ENCODE assay signal across 30 mouse cellular contexts in genomic region chr19:37726585-37726984, GRCm38 (mm10). TPM values are rescaled to one million over a fixed set of nuclear protein-coding genes. Genes with fewer than 3 reads are reported as not detected.
"Had no signal": no experiment of that assay in that cellular context is flagged by ENCODE, and none has a peak within 500 bp of the region (broad histone marks: within the 10 kb centered on the region; RNA-seq: fewer than 3 reads in every experiment).

No protein-coding gene starts in this region.

- H3K4me1 ChIP-seq: heart, embryonic 13.5 days; heart, embryonic 15.5 days; hindbrain, embryonic 10.5 days; hindbrain, embryonic 12.5 days; intestine, embryonic 15.5 days; limb, embryonic 12.5 days; liver, embryonic 13.5 days; liver, embryonic 15.5 days had no signal

- H3K9ac ChIP-seq: heart, embryonic 13.5 days; heart, embryonic 15.5 days; hindbrain, embryonic 12.5 days; hindbrain, embryonic 14.5 days; intestine, embryonic 15.5 days; limb, embryonic 12.5 days; liver, embryonic 13.5 days; liver, embryonic 15.5 days had no signal

- DNase-seq: gastrocnemius, adult 2 months; gastrocnemius, postnatal 10 days; gastrocnemius, postnatal 25 days; heart, adult 2 months; heart, postnatal 4 days; kidney, adult 18-20 months; kidney, adult 8-10 months; kidney, postnatal 10 days; kidney, postnatal 25 days; kidney, postnatal 4 days; liver; liver, embryonic 13.5 days had no signal

- H3K4me3 ChIP-seq: gastrocnemius, adult 2 months; heart, adult 2 months; heart, embryonic 13.5 days; heart, embryonic 15.5 days; hindbrain, embryonic 10.5 days; hindbrain, embryonic 12.5 days; intestine, embryonic 15.5 days; layer of hippocampus, adult 2 months; left cerebral cortex, adult 2 months; limb, embryonic 10.5 days; limb, embryonic 12.5 days; liver, embryonic 13.5 days; liver, embryonic 15.5 days had no signal

- H3K9me3 ChIP-seq: heart, embryonic 15.5 days; hindbrain, embryonic 12.5 days; intestine, embryonic 15.5 days; limb, embryonic 10.5 days; limb, embryonic 12.5 days; liver, embryonic 13.5 days; liver, embryonic 15.5 days had no signal

- H3K27ac ChIP-seq: gastrocnemius, adult 2 months; heart, adult 2 months; heart, embryonic 13.5 days; heart, embryonic 15.5 days; hindbrain, embryonic 10.5 days; hindbrain, embryonic 12.5 days; hindbrain, embryonic 14.5 days; intestine, embryonic 15.5 days; layer of hippocampus, adult 2 months; left cerebral cortex, adult 2 months; limb, embryonic 10.5 days; limb, embryonic 12.5 days; liver, embryonic 13.5 days; liver, embryonic 15.5 days had no signal

- H3K4me2 ChIP-seq: heart, embryonic 11.5 days; heart, embryonic 13.5 days; heart, embryonic 15.5 days; hindbrain, embryonic 12.5 days; hindbrain, embryonic 14.5 days; intestine, embryonic 15.5 days; limb, embryonic 12.5 days; liver, embryonic 11.5 days; liver, embryonic 13.5 days; liver, embryonic 15.5 days had no signal

- H3K27me3 ChIP-seq: heart, embryonic 13.5 days; heart, embryonic 15.5 days; hindbrain, embryonic 12.5 days; intestine, embryonic 15.5 days; liver, embryonic 13.5 days had no signal

- H3K36me3 ChIP-seq: heart, embryonic 13.5 days; heart, embryonic 15.5 days; hindbrain, embryonic 10.5 days; hindbrain, embryonic 12.5 days; intestine, embryonic 15.5 days; limb, embryonic 10.5 days; limb, embryonic 12.5 days; liver, embryonic 13.5 days; liver, embryonic 15.5 days had no signal

- ATAC-seq: hindbrain, embryonic 16.5 days; inflammation-experienced regulatory T-cells, adult 6 months; intestine, embryonic 15.5 days; intestine, postnatal 0 days had no signal

RNA-seq across cellular contexts. Expression of gene Cyp26a1, which starts 29.0 kb away (rescaled TPM):
- polyA plus RNA-seq: inflammation-experienced regulatory T-cells, adult 6 months had no signal

RNA-seq across cellular contexts. Expression of gene Cyp26c1, which starts 41.2 kb away (rescaled TPM):
- polyA plus RNA-seq: heart, adult 2 months; heart, embryonic 11.5 days; heart, embryonic 13.5 days; heart, embryonic 15.5 days; heart, postnatal 0 days; hindbrain, embryonic 14.5 days; hindbrain, embryonic 16.5 days; inflammation-experienced regulatory T-cells, adult 6 months; intestine, embryonic 15.5 days; intestine, postnatal 0 days; kidney, embryonic 14.5 days; limb, embryonic 10.5 days; liver, embryonic 13.5 days; liver, embryonic 15.5 days had no signal
